Mouse (Mus musculus) thymus, postnatal 4 days (tissue): ENCODE results near the gene Tnrc6b.
"Not testable (repeated sequence)": the region's sequence is repeated elsewhere in the genome, so short reads cannot be mapped to it uniquely, and the experiment has no call there.

Experiments used
- DNase-seq: peaks from one replicate; pipeline ENCODE4 v3.0.0; 2021

Tnrc6b gene

GRCm38 (mm10) chr15:80859366-80859765 lies 148.3 kb downstream of the Tnrc6b start:
- DNase-seq, result no peak

- no peak for DNase-seq
Observed at GRCm38 (mm10) chr15:80861302-80861701, 150.2 kb downstream of the Tnrc6b start.

- DNase-seq, result no peak
Observed at GRCm38 (mm10) chr15:80862027-80862426, 150.9 kb downstream of the Tnrc6b start.

GRCm38 (mm10) chr15:80868603-80869002 lies 157.5 kb downstream of the Tnrc6b start:
- not testable (repeated sequence) for DNase-seq

- no peak for DNase-seq
Observed at GRCm38 (mm10) chr15:80874726-80875125, 163.6 kb downstream of the Tnrc6b start.

GRCm38 (mm10) chr15:80876231-80876630 lies 165.1 kb downstream of the Tnrc6b start:
- no peak for DNase-seq

- no peak for DNase-seq
Observed at GRCm38 (mm10) chr15:80884095-80884494, 173.0 kb downstream of the Tnrc6b start.

GRCm38 (mm10) chr15:80886361-80887156 lies 175.4 kb downstream of the Tnrc6b start:
- DNase-seq, result no peak

GRCm38 (mm10) chr15:80892341-80892740 lies 181.2 kb downstream of the Tnrc6b start:
- no peak for DNase-seq

GRCm38 (mm10) chr15:80896741-80897140 lies 185.6 kb downstream of the Tnrc6b start:
- peak; percentile 52 for DNase-seq

GRCm38 (mm10) chr15:80897911-80898310 lies 186.8 kb downstream of the Tnrc6b start:
- no peak for DNase-seq

- DNase-seq, result no peak
Observed at GRCm38 (mm10) chr15:80899806-80900205, 188.7 kb downstream of the Tnrc6b start.

- no peak for DNase-seq
Observed at GRCm38 (mm10) chr15:80901806-80902513, 190.8 kb downstream of the Tnrc6b start.

GRCm38 (mm10) chr15:80904776-80905175 lies 193.7 kb downstream of the Tnrc6b start:
- not testable (repeated sequence) for DNase-seq

- DNase-seq, result peak; percentile 57
Observed at GRCm38 (mm10) chr15:80910183-80910582, 199.1 kb downstream of the Tnrc6b start.

- DNase-seq, result no peak
Observed at GRCm38 (mm10) chr15:80910790-80911531, 199.8 kb downstream of the Tnrc6b start.

GRCm38 (mm10) chr15:80912175-80912574 lies 201.1 kb downstream of the Tnrc6b start:
- no peak for DNase-seq

- DNase-seq, result no peak
Observed at GRCm38 (mm10) chr15:80913803-80914202, 202.7 kb downstream of the Tnrc6b start.

GRCm38 (mm10) chr15:80915850-80916249 lies 204.7 kb downstream of the Tnrc6b start:
- DNase-seq, result no peak

GRCm38 (mm10) chr15:80916621-80917020 lies 205.5 kb downstream of the Tnrc6b start:
- no peak for DNase-seq

GRCm38 (mm10) chr15:80920346-80920745 lies 209.2 kb downstream of the Tnrc6b start:
- no peak for DNase-seq

- DNase-seq, result no peak
Observed at GRCm38 (mm10) chr15:80921781-80922180, 210.7 kb downstream of the Tnrc6b start.

GRCm38 (mm10) chr15:80924211-80924610 lies 213.1 kb downstream of the Tnrc6b start:
- no peak for DNase-seq
